Mouse (Mus musculus) stomach, postnatal 0 days (tissue): Measurements from ENCODE around the gene Sumf1. TPM values are rescaled to one million over a fixed set of nuclear protein-coding genes. Genes with fewer than 3 reads are reported as not detected.
A peak's percentile ranks its signal among the peaks of the same experiment; 100 is the strongest.

Source experiments
- ATAC-seq: fragments of 200-750 bp; cut with Nextera tagmentation; 2 replicates; pipeline ENCODE4 v1.8.0; 2017; ENCODE audit not compliant: low FRiP score, low TSS enrichment
- DNase-seq: peaks from one replicate; pipeline ENCODE4 v3.0.0-alpha.2; 2016; ENCODE audit warnings: low spot score
- H3K27ac ChIP-seq: fragments of 300-500 bp; sonication (generic); replicated peaks from 2 replicates; pipeline ENCODE4 v1.5.1; 2014; ENCODE audit warnings: mild to moderate bottlenecking, control low read depth
- H3K27me3 ChIP-seq: fragments of 300-500 bp; sonication (generic); 2 replicates; pipeline ENCODE4 v1.6.1; 2014; ENCODE audit warnings: low read length; ENCODE audit not compliant: control insufficient read depth, insufficient read depth
- H3K36me3 ChIP-seq: fragments of 300-500 bp; sonication (generic); 2 replicates; pipeline ENCODE4 v1.6.1; 2014; ENCODE audit warnings: low read length, mixed read lengths; ENCODE audit not compliant: control insufficient read depth, insufficient read depth
- H3K4me1 ChIP-seq: fragments of 300-500 bp; sonication (generic); replicated peaks from 2 replicates; pipeline ENCODE4 v1.6.1; 2014; ENCODE audit warnings: antibody characterized with exemption; ENCODE audit not compliant: control insufficient read depth, insufficient read depth
- H3K4me2 ChIP-seq: fragments of 300-500 bp; sonication (generic); replicated peaks from 2 replicates; pipeline ENCODE4 v1.6.1; 2014; ENCODE audit warnings: low read depth, mild to moderate bottlenecking, control low read depth, moderate library complexity
- H3K4me3 ChIP-seq: fragments of 300-500 bp; sonication (generic); 2 replicates; pipeline ENCODE4 v1.5.1; 2014; ENCODE audit warnings: low read depth, low read length, control low read depth
- H3K9ac ChIP-seq: fragments of 300-500 bp; sonication (generic); 2 replicates; pipeline ENCODE4 v1.6.1; 2014; ENCODE audit warnings: mild to moderate bottlenecking, low read length, control low read depth, mixed read lengths
- H3K9me3 ChIP-seq: fragments of 300-500 bp; sonication (generic); 2 replicates; pipeline ENCODE4 v1.6.1; 2016; ENCODE audit warnings: low read length; ENCODE audit not compliant: control insufficient read depth
- CTCF ChIP-seq: IDR thresholded peaks from 2 replicates; pipeline ENCODE4 v1.5.1; 2016; ENCODE audit warnings: antibody characterized with exemption, low read depth, mild to moderate bottlenecking, moderate library complexity
- EP300 ChIP-seq: optimal IDR thresholded peaks from 2 replicates; pipeline ENCODE3; 2016; ENCODE audit warnings: antibody characterized with exemption
- WGBS: fragments of 180-500 bp; shearing (Covaris S2); extraction: QIAGEN DNeasy Blood & Tissue Kit; methylation state at CpG from one replicate; pipeline ENCODE4 v1.1.7; 2014; 5-methylcytosine and 5-hydroxymethylcytosine counted together
- polyA plus RNA-seq: library from polyadenylated mRNA; unstranded; fragments of >200 nt; fragmentation: Nextera tagmentation; extraction: Ambion mirVana; gene quantifications from 2 replicates; pipeline ENCODE4 v1.2.1, GENCODE M21; 2015

Sumf1 gene
- polyA plus RNA-seq, 1 experiment from 2014 or later, result 20.0 TPM

- Histone ChIP-seq H3K4me3 (peak overlapping the region; percentile 70), H3K4me2 (peak overlapping the region; percentile 82), H3K9ac (peak overlapping the region; percentile 64), H3K4me1 (no peaks in the 10 kb centered on the region), H3K36me3 (no peaks in the 10 kb centered on the region), H3K9me3 (no peaks in the 10 kb centered on the region), H3K27me3 (no peaks in the 10 kb centered on the region), H3K27ac (peak overlapping the region; percentile 72)
- no peak for TF ChIP-seq EP300
- no peak for TF ChIP-seq CTCF
- DNase-seq (peak; percentile 30), ATAC-seq (no peak)
- 2% methylated on average over 28 of the region's 29 CpGs for WGBS
These were observed 28.3 kb upstream of the Sumf1 start for GRCm38 (mm10) chr6:108213481-108214293.

DNA sequence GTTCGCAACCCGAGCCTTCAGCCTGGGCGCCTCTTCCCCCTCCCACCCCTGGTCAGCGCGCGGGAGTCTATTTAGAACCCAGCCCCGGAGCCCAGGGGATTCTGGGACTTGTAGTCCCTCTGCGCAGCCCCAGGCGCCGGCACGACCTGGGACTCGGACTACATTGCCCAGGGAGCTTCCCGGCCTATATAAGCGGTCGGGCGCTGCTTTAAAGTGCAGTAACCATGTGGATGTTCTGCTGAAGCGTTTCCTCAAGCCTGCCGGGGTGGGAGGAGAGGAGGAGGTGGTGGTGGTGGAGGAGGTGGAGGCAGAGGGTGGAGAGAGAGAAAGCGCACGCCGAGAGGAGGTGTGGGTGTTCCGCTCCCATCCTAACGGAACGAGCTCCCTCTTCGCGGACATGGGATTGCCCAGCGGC lies 27.5 kb upstream of the Sumf1 start, which contains the start of gene Itpr1:
Gene Itpr1 (plus strand): TSS at position 216 of the 415 bp plus-strand sequence.
- H3K27ac ChIP-seq, result peak within 1 kb of the TSS; percentile 72
- peak within 1 kb of the TSS; percentile 70 for H3K4me3 ChIP-seq
- 1% methylated on average over 24 of the region's 27 CpGs for WGBS
- TF ChIP-seq EP300 (no peak), CTCF (no peak)
- no peaks in the 10 kb centered on the region for H3K9me3 ChIP-seq
- H3K9ac ChIP-seq, result peak within 1 kb of the TSS; percentile 64
- H3K4me2 ChIP-seq, result peak within 1 kb of the TSS; percentile 82
- DNase-seq (peak; percentile 94), ATAC-seq (peak; percentile 100)
- no peaks in the 10 kb centered on the region for H3K27me3 ChIP-seq
- H3K4me1 ChIP-seq, result no peaks in the 10 kb centered on the region
- no peaks in the 10 kb centered on the region for H3K36me3 ChIP-seq

GRCm38 (mm10) chr6:108211896-108212880 lies 26.8 kb upstream of the Sumf1 start:
- H3K9ac ChIP-seq, result peak overlapping the region; percentile 63
- H3K4me3 ChIP-seq, result peak overlapping the region; percentile 70
- no peak for ATAC-seq
- WGBS, result 5% methylated on average over 36 of the region's 36 CpGs
- no peaks in the 10 kb centered on the region for H3K4me1 ChIP-seq
- no peaks in the 10 kb centered on the region for H3K36me3 ChIP-seq
- H3K27me3 ChIP-seq, result no peaks in the 10 kb centered on the region
- TF ChIP-seq EP300 (no peak), CTCF (no peak; the same call in 1 of the 2 replicates)
- no peaks in the 10 kb centered on the region for H3K9me3 ChIP-seq
- DNase-seq, result no peak
- H3K4me2 ChIP-seq, result peak overlapping the region; percentile 82
- H3K27ac ChIP-seq, result peak overlapping the region; percentile 69

DNA sequence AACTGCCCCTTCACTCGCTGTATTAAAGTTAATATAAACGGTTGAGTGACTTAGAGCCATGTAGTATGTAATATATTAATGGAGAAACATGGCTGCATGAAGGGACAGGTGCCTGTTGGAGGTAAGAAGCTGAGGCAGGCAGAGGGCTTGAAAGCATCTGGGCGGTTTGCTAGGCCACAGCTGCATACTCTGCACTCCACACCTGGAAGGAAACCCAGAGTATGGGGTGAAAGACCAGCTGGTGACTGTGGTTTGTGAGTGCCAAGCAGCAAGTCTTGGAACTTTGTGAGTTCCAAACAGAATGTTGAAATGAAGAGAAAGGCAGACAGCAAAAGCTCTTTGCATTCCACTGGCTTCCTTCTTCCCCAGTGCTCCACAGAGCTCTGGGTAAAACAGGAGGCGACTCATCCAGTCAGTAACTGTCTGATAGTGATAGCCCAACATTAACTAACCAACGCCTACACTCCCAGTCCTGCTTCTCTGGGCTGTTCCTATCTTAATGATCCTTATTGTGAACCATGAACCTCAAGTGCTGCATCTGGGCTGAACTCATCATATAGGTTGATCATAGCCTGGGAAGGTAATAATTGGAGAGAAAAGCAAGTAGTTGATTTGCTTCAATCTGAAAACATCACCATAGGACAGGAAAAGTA lies 21.7 kb upstream of the Sumf1 start:
- TF ChIP-seq CTCF, result no peak
- no peak for TF ChIP-seq EP300
- Histone ChIP-seq H3K4me1 (no peaks in the 10 kb centered on the region), H3K36me3 (no peaks in the 10 kb centered on the region), H3K27ac (no peak overlapping the region), H3K27me3 (no peaks in the 10 kb centered on the region), H3K4me2 (no peak overlapping the region), H3K9me3 (no peaks in the 10 kb centered on the region), H3K4me3 (no peak overlapping the region), H3K9ac (no peak overlapping the region)
- WGBS, result 79% methylated on average over 5 of the region's 5 CpGs
- ATAC-seq (no peak), DNase-seq (no peak)

DNA sequence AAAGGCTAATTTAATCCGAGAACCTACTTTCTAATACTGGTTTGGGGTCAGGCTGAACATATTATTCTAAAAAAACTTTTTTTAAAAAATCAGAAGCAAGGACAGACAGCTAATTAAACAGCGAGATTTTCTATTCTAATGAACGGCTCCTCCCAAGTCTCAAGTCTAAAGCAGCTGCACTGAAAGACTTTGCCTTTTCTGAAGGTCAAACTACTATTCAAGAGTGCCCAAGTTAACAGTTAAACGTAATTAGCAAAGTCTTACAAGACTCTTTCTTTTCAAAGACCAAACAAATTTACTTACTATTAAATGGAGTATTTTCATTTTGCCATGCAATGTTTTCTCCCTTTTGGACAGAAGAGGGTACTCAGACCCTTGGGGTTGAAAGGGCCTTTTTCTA lies 20.8 kb upstream of the Sumf1 start:
- DNase-seq, result no peak
- H3K4me1 ChIP-seq, result no peaks in the 10 kb centered on the region
- H3K9ac ChIP-seq, result no peak overlapping the region
- no peak for TF ChIP-seq CTCF
- no peak for TF ChIP-seq EP300
- H3K9me3 ChIP-seq, result no peaks in the 10 kb centered on the region
- no peak for ATAC-seq
- no peak overlapping the region for H3K4me2 ChIP-seq
- 81% methylated on average over 4 of the region's 4 CpGs for WGBS
- H3K27me3 ChIP-seq, result no peaks in the 10 kb centered on the region
- no peak overlapping the region for H3K4me3 ChIP-seq
- H3K36me3 ChIP-seq, result no peaks in the 10 kb centered on the region
- no peak overlapping the region for H3K27ac ChIP-seq
